Mouse (Mus musculus): Measurements from ENCODE around the gene Vps35l. TPM values are rescaled to one million over a fixed set of nuclear protein-coding genes. Genes with fewer than 3 reads are reported as not detected.

Gene Vps35l
- polyA plus RNA-seq, 1 experiment from 2014 or later = 44.8 TPM

GRCm38 (mm10) chr7:118824451-118824850, 84.4 kb downstream of the Vps35l start:
- Histone ChIP-seq H3K4me1 (replicated peaks) (peaks cover 9% of the 10 kb centered on the region), H3K27ac (no peak overlapping the region), H3K9me3 (replicated peaks) (no peaks in the 10 kb centered on the region), H3K27me3 (no peaks in the 10 kb centered on the region), H3K9ac (no peak overlapping the region), H3K36me3 (peaks cover 9% of the 10 kb centered on the region), H3K4me2 (no peak overlapping the region), H3K4me3 (no peak overlapping the region)
- 70% methylated on average over 7 of the region's 7 CpGs for WGBS
- ATAC-seq (replicated peaks; ENCODE audit: insufficient number of reproducible peaks, insufficient read depth, low FRiP score, low read depth) = no peak

GRCm38 (mm10) chr7:118827975-118828416, 88.0 kb downstream of the Vps35l start:
- H3K27me3 ChIP-seq = no peaks in the 10 kb centered on the region
- no peak overlapping the region for H3K4me2 ChIP-seq
- no peaks in the 10 kb centered on the region for H3K9me3 ChIP-seq (replicated peaks)
- WGBS = 67% methylated on average over 5 of the region's 5 CpGs
- peaks cover 9% of the 10 kb centered on the region for H3K36me3 ChIP-seq
- no peaks in the 10 kb centered on the region for H3K4me1 ChIP-seq (replicated peaks)
- ATAC-seq (replicated peaks; ENCODE audit: insufficient number of reproducible peaks, insufficient read depth, low FRiP score, low read depth) = no peak; the same call in 1 of the 2 replicates
- no peak overlapping the region for H3K4me3 ChIP-seq
- no peak overlapping the region for H3K9ac ChIP-seq
- no peak overlapping the region for H3K27ac ChIP-seq

GRCm38 (mm10) chr7:118837901-118838300, 97.9 kb downstream of the Vps35l start:
- H3K4me3 ChIP-seq = no peak overlapping the region
- ATAC-seq (replicated peaks; ENCODE audit: insufficient number of reproducible peaks, insufficient read depth, low FRiP score, low read depth) = no peak
- 72% methylated on average over 5 of the region's 5 CpGs for WGBS
- H3K4me1 ChIP-seq (replicated peaks) = peaks cover 16% of the 10 kb centered on the region
- H3K27me3 ChIP-seq = no peaks in the 10 kb centered on the region
- no peak overlapping the region for H3K9ac ChIP-seq
- H3K36me3 ChIP-seq = peaks cover 54% of the 10 kb centered on the region
- H3K4me2 ChIP-seq = no peak overlapping the region
- no peaks in the 10 kb centered on the region for H3K9me3 ChIP-seq (replicated peaks)
- H3K27ac ChIP-seq = no peak overlapping the region

GRCm38 (mm10) chr7:118841030-118841745, 101.2 kb downstream of the Vps35l start:
- no peaks in the 10 kb centered on the region for H3K9me3 ChIP-seq (replicated peaks)
- peak overlapping the region; percentile 62 for H3K27ac ChIP-seq
- 52% methylated on average over 8 of the region's 8 CpGs for WGBS
- H3K27me3 ChIP-seq = no peaks in the 10 kb centered on the region
- H3K4me1 ChIP-seq (replicated peaks) = peaks cover 16% of the 10 kb centered on the region
- peaks cover 63% of the 10 kb centered on the region for H3K36me3 ChIP-seq
- no peak overlapping the region for H3K4me2 ChIP-seq
- H3K9ac ChIP-seq = no peak overlapping the region
- no peak overlapping the region for H3K4me3 ChIP-seq
- ATAC-seq (replicated peaks; ENCODE audit: insufficient number of reproducible peaks, insufficient read depth, low FRiP score, low read depth) = no peak

GRCm38 (mm10) chr7:118841796-118842195, 101.8 kb downstream of the Vps35l start:
- Histone ChIP-seq H3K9me3 (replicated peaks) (no peaks in the 10 kb centered on the region), H3K36me3 (peaks cover 65% of the 10 kb centered on the region), H3K27ac (peak overlapping the region; percentile 62), H3K4me2 (no peak overlapping the region), H3K27me3 (no peaks in the 10 kb centered on the region), H3K9ac (no peak overlapping the region), H3K4me3 (no peak overlapping the region), H3K4me1 (replicated peaks) (peaks cover 16% of the 10 kb centered on the region)
- 35% methylated on average over 1 of the region's 1 CpGs for WGBS
- ATAC-seq (replicated peaks; ENCODE audit: insufficient number of reproducible peaks, insufficient read depth, low FRiP score, low read depth) = no peak

- H3K4me2 ChIP-seq = no peak overlapping the region
- H3K4me3 ChIP-seq = no peak overlapping the region
- no peak overlapping the region for H3K27ac ChIP-seq
- H3K36me3 ChIP-seq = peaks cover 62% of the 10 kb centered on the region
- ATAC-seq (replicated peaks; ENCODE audit: insufficient number of reproducible peaks, insufficient read depth, low FRiP score, low read depth) = no peak
- H3K27me3 ChIP-seq = no peaks in the 10 kb centered on the region
- peaks cover 16% of the 10 kb centered on the region for H3K4me1 ChIP-seq (replicated peaks)
- no peak overlapping the region for H3K9ac ChIP-seq
- 68% methylated on average over 4 of the region's 4 CpGs for WGBS
- H3K9me3 ChIP-seq (replicated peaks) = no peaks in the 10 kb centered on the region
These were observed 102.9 kb downstream of the Vps35l start for GRCm38 (mm10) chr7:118842938-118843337.

- H3K27me3 ChIP-seq = no peaks in the 10 kb centered on the region
- no peak overlapping the region for H3K9ac ChIP-seq
- 52% methylated on average over 5 of the region's 5 CpGs for WGBS
- H3K4me2 ChIP-seq = no peak overlapping the region
- H3K9me3 ChIP-seq (replicated peaks) = no peaks in the 10 kb centered on the region
- H3K4me1 ChIP-seq (replicated peaks) = peaks cover 36% of the 10 kb centered on the region
- H3K27ac ChIP-seq = no peak overlapping the region
- H3K36me3 ChIP-seq = peaks cover 57% of the 10 kb centered on the region
- H3K4me3 ChIP-seq = no peak overlapping the region
- no peak for ATAC-seq (replicated peaks; ENCODE audit: insufficient number of reproducible peaks, insufficient read depth, low FRiP score, low read depth)
These were observed 105.1 kb downstream of the Vps35l start for GRCm38 (mm10) chr7:118845141-118845540.

- no peak for ATAC-seq (replicated peaks; ENCODE audit: insufficient number of reproducible peaks, insufficient read depth, low FRiP score, low read depth)
- Histone ChIP-seq H3K4me2 (no peak overlapping the region), H3K9me3 (replicated peaks) (no peaks in the 10 kb centered on the region), H3K9ac (no peak overlapping the region), H3K4me3 (no peak overlapping the region), H3K27ac (no peak overlapping the region), H3K27me3 (no peaks in the 10 kb centered on the region), H3K36me3 (peaks cover 60% of the 10 kb centered on the region), H3K4me1 (replicated peaks) (peaks cover 39% of the 10 kb centered on the region)
- 89% methylated on average over 4 of the region's 4 CpGs for WGBS
These were observed 106.3 kb downstream of the Vps35l start for GRCm38 (mm10) chr7:118846329-118846728.

- 39% methylated on average over 10 of the region's 10 CpGs for WGBS
- H3K9ac ChIP-seq = no peak overlapping the region
- peaks cover 66% of the 10 kb centered on the region for H3K36me3 ChIP-seq
- no peaks in the 10 kb centered on the region for H3K27me3 ChIP-seq
- no peak overlapping the region for H3K4me2 ChIP-seq
- ATAC-seq (replicated peaks; ENCODE audit: insufficient number of reproducible peaks, insufficient read depth, low FRiP score, low read depth) = peak; percentile 41; the same call in 1 of the 2 replicates
- peak overlapping the region; percentile 77 for H3K27ac ChIP-seq
- no peak overlapping the region for H3K4me3 ChIP-seq
- no peaks in the 10 kb centered on the region for H3K9me3 ChIP-seq (replicated peaks)
- peaks cover 40% of the 10 kb centered on the region for H3K4me1 ChIP-seq (replicated peaks)
These were observed 108.8 kb downstream of the Vps35l start for GRCm38 (mm10) chr7:118848796-118849195.

GRCm38 (mm10) chr7:118849543-118850250, 109.7 kb downstream of the Vps35l start:
- ATAC-seq (replicated peaks; ENCODE audit: insufficient number of reproducible peaks, insufficient read depth, low FRiP score, low read depth) = 0 out of 2 replicates have a peak, but pooled peaks have one; percentile 25

GRCm38 (mm10) chr7:118850676-118851290, 110.8 kb downstream of the Vps35l start:
- Histone ChIP-seq H3K27me3 (no peaks in the 10 kb centered on the region), H3K27ac (no peak overlapping the region; the same call in 1 of the 2 replicates), H3K4me3 (no peak overlapping the region), H3K36me3 (peaks cover 46% of the 10 kb centered on the region), H3K9ac (no peak overlapping the region), H3K9me3 (replicated peaks) (no peaks in the 10 kb centered on the region), H3K4me1 (replicated peaks) (peaks cover 50% of the 10 kb centered on the region), H3K4me2 (no peak overlapping the region)
- 53% methylated on average over 9 of the region's 9 CpGs for WGBS
- ATAC-seq (replicated peaks; ENCODE audit: insufficient number of reproducible peaks, insufficient read depth, low FRiP score, low read depth) = no peak

More at GRCm38 (mm10) chr7:118849543-118850250, 109.7 kb downstream of the Vps35l start:
- Histone ChIP-seq H3K27me3 (no peaks in the 10 kb centered on the region), H3K4me2 (no peak overlapping the region), H3K4me1 (replicated peaks) (peaks cover 49% of the 10 kb centered on the region), H3K9me3 (replicated peaks) (no peaks in the 10 kb centered on the region), H3K9ac (no peak overlapping the region), H3K27ac (peak overlapping the region; percentile 77), H3K4me3 (no peak overlapping the region), H3K36me3 (peaks cover 57% of the 10 kb centered on the region)
- WGBS = 65% methylated on average over 5 of the region's 5 CpGs
